Mouse (Mus musculus): ENCODE measurements around the gene Supt6. TPM values are rescaled to one million over a fixed set of nuclear protein-coding genes. Genes with fewer than 3 reads are reported as not detected.
"Not testable (repeated sequence)": the region's sequence is repeated elsewhere in the genome, so short reads cannot be mapped to it uniquely, and the experiment has no call there.

Supt6 gene
- total RNA-seq (2021) = 10 to 100 TPM; 27.8 to 32.3 TPM
- long read RNA-seq, experiment 1, full-length matches to known transcripts = 14 of 20 reads
- long read RNA-seq, experiment 1, partial matches to known transcripts = 3 of 20 reads
- long read RNA-seq, experiment 1, other reads (novel, unspliced or antisense) = 3 of 20 reads
- long read RNA-seq, experiment 2, full-length matches to known transcripts = 6 of 18 reads
- long read RNA-seq, experiment 2, partial matches to known transcripts = 12 of 18 reads
- long read RNA-seq, experiment 2, other reads (novel, unspliced or antisense) = 0 of 18 reads

DNA sequence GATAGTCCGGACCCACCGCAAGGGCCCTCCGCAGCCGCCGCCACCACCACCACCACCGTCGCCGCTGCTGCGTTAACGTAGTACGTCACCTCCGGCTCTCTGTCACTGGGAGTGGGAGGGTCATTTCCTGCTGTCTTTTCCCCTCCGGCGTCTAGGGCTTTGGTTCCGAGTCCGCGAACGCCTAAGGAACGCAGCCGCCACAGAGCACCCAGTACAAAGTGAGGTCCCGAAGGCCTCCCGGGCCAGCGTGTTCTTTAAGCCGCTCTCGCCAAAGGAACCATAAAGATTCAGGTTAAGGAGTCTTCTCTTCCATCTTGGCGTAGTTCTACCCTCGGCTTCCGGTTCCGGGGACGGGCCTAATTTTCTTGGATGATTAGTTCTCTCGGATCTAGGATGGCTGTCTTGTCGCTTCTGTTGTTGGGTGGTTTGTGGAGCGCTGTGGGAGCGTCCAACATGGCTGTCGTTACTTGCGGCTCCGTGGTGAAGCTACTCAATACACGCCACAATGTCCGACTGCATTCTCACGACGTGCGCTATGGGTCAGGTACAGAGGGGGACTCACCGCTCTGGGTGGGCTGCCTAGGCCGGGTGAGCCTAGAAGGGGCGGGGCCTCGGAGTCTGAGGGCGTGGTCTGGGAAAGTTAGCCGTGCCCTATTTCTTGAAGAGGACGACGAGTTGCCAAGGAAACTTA lies at the start of gene Supt6, which contains the start of gene Sdf2:
Supt6 (minus strand) TSS at position 361 of the 691 bp plus-strand sequence.
Sdf2 (plus strand) TSS at position 120 of the 691 bp plus-strand sequence.
- peak; percentile 90 for DNase-seq (ENCODE audit: low spot score)

GRCm38 (mm10) chr11:78294585-78294984 lies 48.8 kb upstream of the Supt6 start:
- no peak for DNase-seq (ENCODE audit: low spot score)

DNA sequence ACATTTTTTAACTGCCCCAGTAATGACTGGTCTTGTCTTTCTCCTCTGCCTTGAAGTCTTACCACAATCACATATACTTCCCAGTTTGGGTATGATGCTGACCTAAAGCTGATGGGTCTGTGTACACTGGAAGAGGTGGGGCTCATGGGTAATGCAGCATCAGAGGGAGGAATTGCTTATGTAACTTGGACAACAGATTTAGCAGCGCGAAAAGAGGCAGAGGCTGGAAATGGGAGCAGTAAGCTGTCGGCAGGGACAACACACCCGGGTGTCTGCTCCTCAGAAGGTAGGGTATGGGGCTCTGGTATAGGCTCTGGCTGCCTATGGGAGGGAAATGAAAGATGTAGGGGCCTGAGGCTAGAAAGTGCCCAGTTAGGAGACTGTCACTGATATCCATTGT lies 44.9 kb upstream of the Supt6 start, which contains the start of gene BC030499:
BC030499 (plus strand) TSS at position 188 of the 400 bp plus-strand sequence.
- no peak for DNase-seq (ENCODE audit: low spot score)

DNA sequence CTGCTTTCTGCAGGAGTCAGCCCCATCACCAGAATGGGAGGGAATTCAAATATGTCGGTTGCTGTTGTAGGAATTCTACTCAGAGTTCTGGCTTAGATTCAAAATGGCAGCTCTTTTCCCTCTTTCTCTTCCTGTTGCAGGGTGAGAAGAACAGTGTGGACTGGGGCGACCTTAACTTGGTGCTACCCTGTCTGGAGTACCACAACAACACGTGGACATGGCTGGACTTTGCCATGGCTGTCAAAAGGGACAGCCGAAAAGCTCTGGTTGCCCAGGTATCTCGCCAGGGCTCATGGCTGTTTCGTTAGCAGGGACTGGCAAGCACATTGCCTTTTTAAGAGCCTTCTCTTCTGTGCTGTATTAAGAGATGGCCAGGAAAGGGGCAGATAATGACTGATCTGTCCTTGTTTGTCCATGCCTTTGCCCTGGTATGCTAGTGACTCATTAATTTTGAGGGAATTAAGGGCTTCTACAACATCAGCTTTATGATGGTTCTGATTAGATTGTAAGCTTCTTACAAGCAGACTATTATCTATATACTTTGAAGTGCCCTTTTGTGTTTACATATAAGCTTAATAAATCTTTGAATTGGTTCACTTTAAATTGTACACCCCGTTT lies 43.5 kb upstream of the Supt6 start:
- DNase-seq (ENCODE audit: low spot score) = no peak

DNA sequence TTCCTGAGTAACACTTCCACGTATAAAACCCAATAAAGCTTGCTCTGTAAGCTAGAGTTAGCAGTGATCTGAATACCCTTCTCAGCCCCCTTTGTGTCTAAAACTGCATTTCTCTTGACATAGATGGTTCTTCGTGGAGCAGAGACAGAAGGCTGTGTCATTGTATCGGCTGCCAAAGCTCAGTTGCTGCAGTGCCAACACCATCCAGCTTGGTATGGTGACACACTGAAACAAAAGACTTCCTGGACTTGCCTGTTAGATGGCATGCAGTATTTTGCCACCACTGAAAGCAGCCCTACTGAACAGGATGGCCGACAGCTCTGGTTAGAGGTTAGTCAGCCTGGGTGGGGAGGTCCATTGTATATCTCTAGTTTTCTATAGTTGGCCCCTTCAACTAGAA lies 33.8 kb upstream of the Supt6 start:
- DNase-seq (ENCODE audit: low spot score) = no peak

DNA sequence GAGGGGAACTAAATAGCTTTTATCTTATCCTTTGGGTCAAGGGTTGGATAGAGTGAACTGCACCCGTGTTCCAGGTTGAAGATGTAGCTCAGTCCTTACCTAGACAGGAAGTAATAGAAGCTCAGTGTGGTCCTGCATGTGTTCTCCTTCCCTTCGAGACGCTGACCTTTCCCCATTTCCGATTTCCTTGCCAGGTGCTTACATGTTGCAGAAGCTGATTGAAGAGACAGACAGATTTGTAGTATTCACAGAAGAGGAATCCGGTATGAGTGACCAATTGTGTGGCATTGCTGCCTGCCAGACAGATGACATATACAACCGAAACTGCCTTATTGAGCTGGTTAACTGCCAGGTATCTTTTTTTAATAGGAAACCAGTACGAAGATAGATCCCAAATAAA lies 33.1 kb upstream of the Supt6 start:
- DNase-seq (ENCODE audit: low spot score) = no peak

DNA sequence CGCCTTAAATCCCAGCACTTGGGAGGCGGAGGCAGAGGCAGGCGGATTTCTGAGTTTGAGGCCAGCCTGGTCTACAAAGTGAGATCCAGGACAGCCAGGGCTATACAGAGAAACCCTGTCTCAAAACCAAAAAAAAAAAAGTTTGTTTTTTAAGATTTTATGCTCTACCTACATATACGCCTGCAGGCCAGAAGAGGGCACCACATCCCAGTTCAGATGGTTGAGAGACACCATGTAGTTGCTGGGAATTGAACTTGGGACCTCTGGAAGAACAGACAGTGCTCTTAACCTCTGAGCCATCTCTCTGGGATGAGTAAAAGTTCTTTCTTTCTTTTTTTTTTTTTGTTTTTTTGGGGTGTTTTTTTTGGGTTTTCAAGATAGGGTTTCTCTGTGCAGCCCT lies 30.4 kb upstream of the Supt6 start:
- DNase-seq (ENCODE audit: low spot score) = not testable (repeated sequence)

- no peak for DNase-seq (ENCODE audit: low spot score)
These were observed 29.8 kb upstream of the Supt6 start for GRCm38 (mm10) chr11:78275596-78275995.

DNA sequence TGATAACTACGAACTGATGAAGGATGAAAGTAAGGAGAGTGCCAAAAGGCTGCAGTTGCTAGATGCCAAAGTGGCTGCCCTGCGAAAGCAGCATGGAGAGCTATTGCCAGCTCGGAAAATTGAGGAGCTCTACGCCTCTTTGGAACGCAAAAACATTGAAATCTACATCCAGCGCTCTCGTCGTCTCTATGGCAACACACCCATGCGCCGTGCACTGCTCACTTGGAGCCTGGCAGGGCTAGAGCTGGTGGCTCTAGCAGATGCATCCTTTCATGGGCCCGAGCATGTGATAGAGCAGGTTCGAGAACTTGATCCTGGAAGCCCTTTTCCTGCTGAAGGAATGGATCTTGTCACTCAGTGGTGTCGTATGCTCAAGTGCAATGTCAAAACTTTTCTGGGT lies 26.2 kb upstream of the Supt6 start:
- DNase-seq (ENCODE audit: low spot score) = no peak

- DNase-seq (ENCODE audit: low spot score) = peak; percentile 19
These were observed 19.8 kb upstream of the Supt6 start for GRCm38 (mm10) chr11:78265571-78265970.

DNA sequence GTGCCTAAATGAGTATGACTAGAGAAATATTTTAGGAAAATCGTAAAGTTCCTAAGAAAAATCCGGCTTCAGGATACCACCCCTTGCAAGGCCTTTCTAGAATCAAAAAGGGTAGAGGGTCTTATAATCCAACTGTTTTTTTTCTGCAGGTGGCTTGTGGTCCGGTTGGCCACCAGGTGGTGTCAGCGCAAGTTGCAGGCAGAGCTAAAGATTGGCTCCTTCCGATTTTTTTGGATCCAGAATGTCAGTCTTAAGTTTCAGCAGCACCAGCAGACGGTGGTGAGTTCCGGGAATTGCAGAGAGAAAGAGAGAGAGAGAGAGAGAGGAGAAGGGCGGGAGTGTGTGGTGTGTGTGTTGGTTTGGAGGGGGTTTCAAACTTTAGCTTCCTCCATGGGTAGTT lies 16.8 kb upstream of the Supt6 start:
- DNase-seq (ENCODE audit: low spot score) = peak; percentile 69

- DNase-seq (ENCODE audit: low spot score) = peak; percentile 91
These were observed 15.9 kb upstream of the Supt6 start, which contains the start of gene 2610507B11Rik for GRCm38 (mm10) chr11:78261380-78262352. TSS of gene 2610507B11Rik (plus strand) at chr11:78261752.

- DNase-seq (ENCODE audit: low spot score) = no peak
These were observed 14.9 kb upstream of the Supt6 start for GRCm38 (mm10) chr11:78260489-78261258.

DNA sequence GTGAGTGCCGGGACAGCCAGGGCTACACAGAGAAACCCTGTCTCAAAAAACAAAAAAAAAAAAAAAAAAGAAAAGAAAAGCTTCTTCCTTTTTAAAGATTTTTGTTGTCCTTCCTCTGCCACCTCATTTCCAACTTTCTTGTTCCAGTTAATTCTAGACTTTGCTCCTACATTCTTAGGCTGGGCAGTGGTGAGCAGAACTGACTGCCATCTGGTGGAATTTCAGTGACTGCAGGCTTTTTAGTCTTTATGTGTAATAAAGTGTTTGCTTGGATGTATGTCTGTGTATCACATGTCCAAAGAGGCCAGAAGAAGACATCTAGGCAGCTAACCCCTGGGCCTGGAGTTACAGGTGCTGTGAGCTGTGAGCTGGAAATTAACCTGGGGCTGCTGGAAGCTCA lies 10.8 kb upstream of the Supt6 start:
- no peak for DNase-seq (ENCODE audit: low spot score)

GRCm38 (mm10) chr11:78247727-78248140 lies 1.9 kb upstream of the Supt6 start:
- no peak for DNase-seq (ENCODE audit: low spot score)

- no peak for DNase-seq (ENCODE audit: low spot score)
These were observed 1.2 kb upstream of the Supt6 start for GRCm38 (mm10) chr11:78247012-78247348.

DNA sequence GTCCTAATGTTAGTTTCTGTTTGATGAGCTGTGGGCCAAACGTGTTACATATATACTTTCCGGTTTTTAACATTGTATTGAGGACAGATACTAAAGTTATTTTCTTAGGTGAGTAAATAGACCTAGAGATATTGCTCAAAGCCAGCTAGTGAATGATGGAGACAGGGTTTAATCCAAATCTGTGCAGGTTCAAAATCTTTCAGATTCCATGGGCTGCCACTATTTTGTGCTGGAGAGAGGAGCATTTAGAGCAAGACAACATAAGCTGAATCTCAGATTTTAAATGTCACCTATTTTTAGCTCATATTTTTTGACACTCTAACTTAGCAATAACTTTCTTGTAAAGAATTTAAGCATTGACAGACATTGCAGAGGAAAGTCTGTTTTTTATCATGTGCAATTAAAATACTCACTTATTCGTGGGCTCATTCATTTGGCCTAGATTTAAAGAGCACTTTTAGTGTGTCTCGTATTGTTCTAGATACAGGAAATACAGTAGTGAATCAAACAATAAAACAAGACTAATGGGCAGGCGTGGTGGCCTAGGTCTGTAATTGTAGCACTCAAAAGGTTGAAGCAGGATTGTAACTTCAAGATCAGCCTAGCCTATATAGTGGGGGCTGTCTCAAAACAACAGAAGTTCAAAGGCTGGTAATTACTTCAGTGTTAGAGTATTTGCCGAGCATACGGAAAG lies 678 bp upstream of the Supt6 start:
- DNase-seq (ENCODE audit: low spot score) = no peak

- no peak for DNase-seq (ENCODE audit: low spot score)
These were observed 543 bp downstream of the Supt6 start for GRCm38 (mm10) chr11:78245261-78245626.

- DNase-seq (ENCODE audit: low spot score) = peak; percentile 34
These were observed 5.5 kb downstream of the Supt6 start for GRCm38 (mm10) chr11:78240193-78240857.

Measured in gastrocnemius, adult 18-20 months (tissue).